Mouse (Mus musculus) spleen, postnatal 4 days (tissue): ENCODE measurements around the gene Gja5.

Source experiments
- DNase-seq, 2 experiments: peaks; one replicate each; pipeline ENCODE4 v3.0.0; 2022; ENCODE audit warnings: low spot score in 2 of 2

The Gja5 gene

DNA sequence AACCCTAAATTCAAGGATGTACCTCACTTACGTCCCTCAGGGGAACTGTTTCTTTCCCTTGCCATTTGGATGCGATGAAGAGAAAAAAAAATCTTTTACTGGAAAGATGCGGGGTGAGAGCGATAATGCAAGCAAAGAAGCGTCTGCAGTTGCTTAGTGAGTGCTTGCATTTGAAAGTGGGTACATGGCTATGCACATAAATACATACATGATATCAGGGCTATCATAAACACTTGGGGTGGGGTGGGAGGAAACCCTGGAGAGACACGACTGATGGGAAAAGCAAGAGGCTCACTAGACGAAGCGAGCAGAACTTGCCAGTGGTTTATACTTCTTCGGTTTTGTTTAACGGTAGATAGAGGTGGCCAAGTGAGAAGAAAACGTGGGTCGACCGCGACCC, at the start of gene Gja5:
Gene Gja5, plus strand, starts transcription at position 301 of the 400 bp plus-strand sequence.
- DNase-seq: no peak

DNA sequence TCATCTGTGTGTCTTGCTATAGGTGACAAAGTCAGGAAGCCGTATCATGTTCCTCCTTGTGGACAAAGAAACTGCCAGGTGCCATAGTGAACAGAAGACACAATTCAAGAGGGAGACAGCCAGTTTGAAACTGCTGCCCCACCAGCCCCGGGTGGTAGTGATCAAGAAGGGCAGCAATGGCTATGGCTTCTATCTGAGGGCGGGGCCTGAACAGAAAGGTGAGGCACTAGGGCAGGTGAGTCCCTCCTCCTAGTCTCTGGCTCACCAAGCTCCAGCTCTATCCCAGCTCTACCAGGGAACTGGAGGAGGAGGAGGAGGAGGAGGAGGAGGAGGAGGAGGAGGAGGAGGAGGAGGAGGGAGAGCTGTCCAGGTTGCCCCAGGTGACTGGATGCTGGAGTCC, 48.7 kb upstream of the Gja5 start:
- DNase-seq: no peak

DNA sequence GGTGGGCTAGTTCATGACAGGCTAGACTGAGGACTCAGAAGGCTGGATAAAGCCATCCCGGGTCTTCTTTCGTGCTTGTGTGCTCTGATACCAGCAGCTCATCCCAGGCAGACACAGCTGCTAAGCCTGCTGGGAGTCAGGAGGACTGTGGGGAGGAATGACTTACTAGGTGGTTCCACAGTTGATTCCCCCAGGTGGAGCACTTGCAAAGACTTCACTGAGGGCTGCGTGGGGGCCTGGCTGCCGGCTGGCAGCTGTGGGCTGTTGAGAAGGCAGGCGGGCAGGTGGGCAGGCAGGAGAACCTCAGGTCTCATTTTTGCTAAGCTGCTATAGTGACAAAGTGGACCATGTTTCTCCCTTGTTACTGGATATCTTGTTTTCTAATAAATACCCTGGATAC, 44.0 kb upstream of the Gja5 start:
- no peak for DNase-seq

DNA sequence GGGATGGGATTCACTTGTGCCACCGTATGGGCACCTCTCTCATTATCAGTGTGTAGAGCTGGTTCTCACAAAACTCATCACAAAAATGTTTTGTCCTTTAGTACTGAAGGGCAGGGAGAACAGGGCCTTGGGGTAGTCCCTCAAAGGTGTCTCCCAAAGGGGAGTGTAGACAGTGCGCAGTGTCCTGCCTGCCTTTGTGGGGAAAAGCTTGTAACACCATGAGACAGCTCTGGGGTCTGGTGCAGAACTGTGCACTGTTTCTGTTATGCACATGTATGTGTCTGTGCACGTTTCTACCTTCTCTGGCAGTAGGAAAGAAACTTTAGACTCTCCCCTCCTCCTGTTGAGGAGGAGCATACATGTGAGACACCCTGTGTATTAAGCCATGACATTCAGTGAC, 36.6 kb upstream of the Gja5 start:
- DNase-seq: no peak

- no peak for DNase-seq
Measured at GRCm38 (mm10) chr3:96868566-96868965, 35.9 kb upstream of the Gja5 start.

GRCm38 (mm10) chr3:96869091-96869490, 35.4 kb upstream of the Gja5 start:
- no peak for DNase-seq

GRCm38 (mm10) chr3:96870270-96870669, 34.2 kb upstream of the Gja5 start:
- DNase-seq: no peak

- DNase-seq: no peak
Measured at GRCm38 (mm10) chr3:96871070-96871469, 33.4 kb upstream of the Gja5 start.

- DNase-seq: no peak
Measured at GRCm38 (mm10) chr3:96872501-96872900, 32.0 kb upstream of the Gja5 start.

DNA sequence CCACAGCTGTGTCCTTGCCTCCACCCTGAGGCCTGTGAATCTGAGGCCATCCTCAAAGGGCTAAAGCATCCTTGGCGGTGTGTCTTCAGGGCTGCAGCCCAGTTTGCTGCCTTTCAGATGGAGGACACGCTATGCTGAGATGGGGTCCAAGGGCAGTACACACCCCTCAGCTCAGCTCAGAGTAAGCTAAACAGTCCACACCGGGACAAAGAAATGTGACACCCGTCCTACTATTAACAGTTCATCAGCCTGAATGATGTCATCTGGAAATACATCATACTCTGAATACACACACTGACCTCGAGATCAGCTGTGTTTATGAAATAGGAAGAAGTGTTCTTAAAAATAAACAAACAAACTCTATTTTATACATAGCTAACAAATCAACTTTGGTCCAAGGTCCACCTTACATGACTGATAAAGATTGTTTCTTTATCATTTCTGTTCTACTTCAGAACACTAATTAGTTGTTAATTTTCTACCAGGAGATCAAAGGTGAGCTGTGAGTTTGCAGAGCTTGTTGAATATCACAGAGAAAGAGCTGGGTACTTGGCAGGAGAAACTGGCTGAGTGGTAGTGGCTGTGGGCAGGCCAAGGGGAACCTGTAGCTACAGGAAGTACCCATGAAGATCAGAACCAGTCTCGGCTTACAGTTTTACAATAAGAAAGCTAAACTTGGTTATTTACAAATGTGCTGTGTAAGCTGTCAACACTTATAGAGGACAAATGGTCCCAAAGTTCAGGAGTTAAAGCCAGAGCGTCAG, 29.5 kb upstream of the Gja5 start:
- peak in 1 of 2 experiments; percentile 30 for DNase-seq

- DNase-seq: no peak
Measured at GRCm38 (mm10) chr3:96879536-96879935, 25.0 kb upstream of the Gja5 start.

DNA sequence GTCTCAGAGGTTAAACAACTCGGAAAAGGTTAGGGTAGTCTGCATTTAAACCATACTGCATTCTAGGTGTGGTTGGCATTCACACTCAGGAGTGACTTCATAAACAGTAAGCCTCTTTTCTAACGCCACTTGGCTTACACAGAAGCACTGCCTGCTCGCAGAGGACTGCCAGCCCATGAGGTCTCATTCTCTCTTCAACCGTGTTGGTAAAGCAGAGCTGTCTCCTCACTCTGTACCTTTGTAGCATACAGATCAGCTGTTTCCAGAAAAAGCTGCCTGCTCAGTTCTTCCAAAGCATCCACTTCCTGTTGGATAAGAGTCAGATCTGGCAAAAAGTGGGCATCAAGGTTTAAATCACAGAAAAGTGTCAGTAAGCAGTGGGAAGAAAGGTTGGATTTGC, 24.1 kb upstream of the Gja5 start:
- no peak for DNase-seq

- no peak for DNase-seq
Measured at GRCm38 (mm10) chr3:96881557-96881956, 22.9 kb upstream of the Gja5 start.

DNA sequence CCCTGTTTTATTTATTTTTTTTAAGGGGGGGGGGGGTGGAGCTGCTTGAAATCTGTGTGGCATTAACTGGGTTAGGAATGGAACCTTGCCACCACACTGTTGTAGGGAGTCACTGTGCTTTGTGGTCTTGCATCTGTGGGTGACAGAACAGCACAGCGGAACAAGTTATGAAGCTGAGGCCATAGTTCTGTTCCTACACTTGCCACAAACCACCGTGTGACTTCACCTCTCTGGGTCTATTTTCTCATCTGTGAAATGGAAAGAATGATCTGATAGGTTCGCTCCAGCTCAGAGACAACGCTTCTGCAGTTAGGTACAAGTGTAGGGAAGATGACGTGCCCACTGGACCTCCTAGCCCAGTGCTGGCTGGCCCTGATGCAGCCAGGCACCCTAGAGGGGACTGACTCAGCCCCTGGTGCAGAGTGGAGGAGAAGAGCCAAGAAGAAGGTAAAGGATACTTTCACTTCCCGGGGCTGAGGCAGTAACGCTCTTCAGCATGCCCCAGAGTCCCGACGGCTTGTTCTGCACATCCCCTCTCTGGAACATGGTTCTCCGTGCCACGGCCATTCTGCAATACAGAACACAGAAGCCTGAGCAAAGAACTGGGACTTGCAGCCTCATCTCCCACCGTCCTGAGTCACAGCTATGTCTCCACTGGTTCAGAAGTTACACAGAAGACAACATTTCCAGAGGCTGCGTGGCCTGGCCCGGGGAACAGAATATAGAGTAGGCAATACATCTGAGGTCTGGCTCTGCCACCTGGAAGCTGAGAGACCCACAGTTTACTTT, 22.2 kb upstream of the Gja5 start:
- DNase-seq: no peak

GRCm38 (mm10) chr3:96883690-96884089, 20.8 kb upstream of the Gja5 start:
- DNase-seq: no peak

DNA sequence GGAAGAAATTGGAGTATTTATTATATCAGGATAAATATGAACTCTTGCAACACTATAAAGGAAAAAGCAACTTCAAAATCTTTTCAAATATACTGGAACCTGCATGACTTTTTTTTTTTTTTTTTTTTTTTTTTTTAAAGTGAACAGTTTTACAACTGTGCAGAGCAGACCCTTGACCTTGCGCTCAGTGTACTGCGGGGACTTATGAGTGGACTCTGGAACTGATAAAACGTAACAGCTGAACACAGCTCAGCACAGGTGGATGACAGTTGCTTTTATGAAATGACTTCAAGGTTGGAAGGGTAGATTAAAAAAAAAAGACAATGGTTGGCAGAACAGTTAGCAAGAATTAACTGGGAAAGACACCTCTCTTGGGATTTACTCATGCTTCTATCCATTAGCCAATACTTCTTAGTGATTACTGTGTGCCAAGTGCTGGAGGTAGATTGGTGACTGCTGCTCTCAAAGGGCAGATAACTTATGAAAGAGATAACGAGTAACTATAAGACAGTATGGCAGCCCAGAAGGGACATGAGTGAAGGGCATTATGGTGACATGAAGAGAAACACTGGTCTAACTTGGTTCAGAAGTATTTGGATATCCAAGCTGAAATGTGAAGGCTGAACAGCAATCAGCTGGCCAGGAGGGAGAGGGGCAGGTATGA, 2.0 kb upstream of the Gja5 start:
- no peak for DNase-seq

DNA sequence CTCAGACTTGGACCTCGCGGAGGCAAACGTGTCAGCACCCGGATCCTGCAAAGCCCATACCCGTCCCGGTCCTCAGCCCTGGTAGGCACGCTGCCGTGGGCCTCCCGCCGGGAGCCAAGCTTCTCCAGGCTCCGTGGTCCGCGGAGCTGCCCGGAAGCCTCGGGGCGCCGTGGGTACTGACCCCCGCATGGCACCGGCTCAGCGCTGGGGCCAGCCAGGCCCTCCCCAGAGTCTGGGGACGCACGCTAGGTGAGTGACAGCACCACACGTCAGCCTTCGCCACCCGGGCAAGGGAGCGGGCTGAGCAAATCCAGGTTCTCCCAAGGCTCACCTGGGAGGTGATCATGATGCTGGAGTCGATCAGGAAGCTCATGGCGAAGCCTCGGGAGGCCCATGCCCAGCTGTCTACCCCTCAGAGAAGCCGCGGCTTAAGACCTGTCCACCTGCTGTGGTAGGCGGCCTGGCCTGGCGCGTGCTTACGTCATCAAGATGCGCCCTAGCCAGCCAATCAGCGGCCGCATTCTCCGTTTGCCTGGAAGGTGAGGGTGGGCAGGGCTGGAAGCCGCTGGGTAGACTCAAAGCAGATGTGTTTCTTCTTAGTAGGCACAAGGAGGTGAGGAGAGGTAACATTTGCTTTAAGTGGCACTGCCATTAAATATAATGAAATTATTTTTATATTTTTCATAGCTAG, 503 bp downstream of the Gja5 start, which contains the start of gene Gpr89:
Gene Gpr89, minus strand, starts transcription at position 496 of the 691 bp plus-strand sequence.
- DNase-seq: peak; percentile 95 to 97

- DNase-seq: no peak
Measured at GRCm38 (mm10) chr3:96905592-96905991, 1.1 kb downstream of the Gja5 start.

GRCm38 (mm10) chr3:96920991-96921390, 16.5 kb downstream of the Gja5 start:
- no peak for DNase-seq

- DNase-seq: no peak
Measured at GRCm38 (mm10) chr3:96924631-96925030, 20.1 kb downstream of the Gja5 start.

GRCm38 (mm10) chr3:96925920-96926319, 21.4 kb downstream of the Gja5 start, which contains the start of gene Gja8:
TSS of gene Gja8 (minus strand) at chr3:96926020.
- no peak for DNase-seq

DNA sequence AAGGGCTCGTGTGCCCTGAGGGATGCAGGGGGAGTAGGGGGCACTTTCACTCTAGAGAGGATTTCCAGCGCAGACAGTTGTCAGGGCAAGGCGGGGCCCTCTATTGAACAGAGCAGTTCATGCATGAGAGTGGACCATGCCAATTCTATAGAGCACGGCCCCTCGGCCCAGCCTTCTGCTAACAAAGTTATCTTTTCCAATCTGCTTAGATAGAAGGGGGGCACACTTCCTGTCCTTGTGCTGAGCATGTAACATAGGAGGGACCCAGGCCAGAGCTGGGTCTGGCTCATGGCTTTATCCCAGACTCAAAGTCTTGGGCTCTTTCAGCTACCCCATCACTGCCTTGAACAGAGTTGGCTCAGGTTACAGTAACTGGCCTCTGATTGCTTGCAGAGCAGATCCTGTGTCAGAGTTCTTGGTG, 26.8 kb downstream of the Gja5 start:
- DNase-seq: no peak
